Mouse (Mus musculus) ES-Bruce4 (cell line): Measurements from ENCODE around the gene Dennd2d.

ENCODE experiments used
- CTCF ChIP-seq: IDR thresholded peaks from one replicate; pipeline ENCODE4 v1.8.1; 2011; ENCODE audit warnings: low read depth, low read length
- EP300 ChIP-seq: IDR thresholded peaks from 2 replicates; pipeline ENCODE4 v1.6.1; 2011; ENCODE audit warnings: low read depth, low read length; ENCODE audit not compliant: insufficient read depth
- POLR2A ChIP-seq: IDR thresholded peaks from one replicate; pipeline ENCODE4 v1.8.1; 2011; ENCODE audit warnings: low read length; ENCODE audit not compliant: insufficient read depth

DNA sequence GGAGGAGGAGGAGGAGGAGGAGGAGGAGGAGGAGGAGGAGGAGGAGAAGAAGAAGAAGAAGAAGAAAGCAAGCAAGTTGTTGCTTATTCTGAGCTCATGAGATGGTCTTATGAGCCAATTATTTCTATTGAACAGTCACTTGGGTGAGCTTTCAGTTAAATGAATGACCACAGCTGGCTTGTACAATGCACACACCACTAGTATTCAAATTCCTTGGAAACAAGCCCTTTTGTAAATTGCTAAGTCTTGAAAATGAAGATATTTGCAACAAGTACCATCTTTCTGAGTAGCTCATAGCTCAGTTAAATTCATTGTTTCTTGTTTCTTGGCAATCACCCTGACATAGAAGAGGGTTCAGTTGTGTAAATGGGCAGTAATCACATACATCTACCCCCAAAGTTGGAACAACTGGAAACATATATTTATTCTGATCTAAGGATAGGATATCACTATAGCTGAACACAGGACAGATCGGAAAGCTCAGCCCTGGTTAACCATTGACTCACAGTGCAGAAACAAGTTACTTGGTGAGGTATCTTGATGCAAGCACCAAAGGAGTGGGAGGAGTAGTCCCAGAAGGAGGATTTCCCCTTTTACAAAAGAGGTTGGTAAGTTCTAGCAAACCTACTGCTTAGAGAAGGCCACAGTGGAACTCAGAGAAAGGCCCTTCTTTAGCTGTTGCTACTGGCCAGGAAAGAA is 13.3 kb downstream of the Dennd2d start:
- TF ChIP-seq CTCF (no peak), POLR2A (no peak), EP300 (no peak)
